14 mouse cellular contexts compared by ENCODE assay signal in genomic region chr7:67683006-67683405, GRCm38 (mm10).
"Had no signal": no experiment of that assay in that cellular context is flagged by ENCODE, and none has a peak within 500 bp of the region (broad histone marks: within the 10 kb centered on the region; RNA-seq: fewer than 3 reads in every experiment).

No protein-coding gene starts in this region.

- H3K4me3 ChIP-seq: layer of hippocampus, adult 2 months; limb, embryonic 10.5 days; liver, embryonic 15.5 days; neural tube, embryonic 12.5 days; stomach, embryonic 15.5 days had no signal

- H3K27ac ChIP-seq: layer of hippocampus, adult 2 months; limb, embryonic 10.5 days; liver, embryonic 15.5 days; neural tube, embryonic 12.5 days; stomach, embryonic 15.5 days had no signal

- ATAC-seq: lung, postnatal 0 days had no signal

- H3K36me3 ChIP-seq: liver, embryonic 15.5 days had no signal

- H3K4me2 ChIP-seq: liver, embryonic 11.5 days; liver, embryonic 15.5 days; neural tube, embryonic 12.5 days; stomach, embryonic 15.5 days had no signal

- H3K27me3 ChIP-seq: liver, embryonic 15.5 days; neural tube, embryonic 12.5 days; stomach, embryonic 15.5 days had no signal

- H3K9ac ChIP-seq: liver, embryonic 15.5 days; neural tube, embryonic 12.5 days; stomach, embryonic 15.5 days had no signal

- H3K4me1 ChIP-seq: limb, embryonic 10.5 days; liver, embryonic 15.5 days; neural tube, embryonic 12.5 days; stomach, embryonic 15.5 days had no signal

- H3K9me3 ChIP-seq: limb, embryonic 10.5 days; liver, embryonic 15.5 days; neural tube, embryonic 12.5 days; stomach, embryonic 15.5 days had no signal

- DNase-seq: kidney, adult 11 months; kidney, postnatal 25 days; lung, adult 2 months; lung, postnatal 36 days; midbrain, embryonic 14.5 days; right cerebral cortex, postnatal 14 days; thymus, postnatal 36 days had no signal
